Mouse (Mus musculus): ENCODE results near the gene Iglon5. TPM values are rescaled to one million over a fixed set of nuclear protein-coding genes. Genes with fewer than 3 reads are reported as not detected.

The Iglon5 gene
- polyA plus RNA-seq, 1 experiment from 2014 or later, result 0.72 TPM

DNA sequence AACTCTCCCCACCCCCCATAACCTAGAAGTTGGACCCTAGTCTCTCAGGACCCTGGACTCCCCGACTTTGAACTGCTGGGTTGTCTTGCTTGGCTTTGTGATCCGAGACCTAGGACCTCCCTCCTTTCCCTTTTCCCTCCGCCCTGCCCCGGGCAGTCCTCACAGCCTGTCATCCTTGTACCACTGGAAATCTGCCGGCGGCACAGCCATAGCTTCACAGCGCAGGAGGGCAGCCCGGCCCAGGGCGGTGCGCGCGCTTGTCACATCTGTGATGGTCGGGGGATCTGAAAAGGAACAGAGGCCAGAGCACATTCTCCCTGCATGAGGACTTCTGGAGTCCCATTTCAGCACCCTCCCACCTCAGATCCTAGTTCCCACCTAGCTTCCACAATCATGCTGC is 13.5 kb downstream of the Iglon5 start:
- H3K4me2 ChIP-seq (ENCODE audit: low read length), result no peak overlapping the region
- H3K4me1 ChIP-seq (replicated peaks; ENCODE audit: control insufficient read depth, insufficient read depth, low read length), result no peaks in the 10 kb centered on the region
- H3K9me3 ChIP-seq (ENCODE audit: control insufficient read depth, low read length), result no peaks in the 10 kb centered on the region
- no peak for ATAC-seq (replicated peaks; ENCODE audit: low FRiP score, low TSS enrichment, low read depth)
- no peak for DNase-seq (ENCODE audit: low spot score)
- no peak overlapping the region for H3K4me3 ChIP-seq (ENCODE audit: low read depth, low read length)
- WGBS, result 5% methylated on average over 13 of the region's 13 CpGs
- peaks cover 42% of the 10 kb centered on the region for H3K27me3 ChIP-seq (replicated peaks; ENCODE audit: control insufficient read depth, insufficient read depth, low read length)
- H3K27ac ChIP-seq (ENCODE audit: low read depth), result no peak overlapping the region
- H3K9ac ChIP-seq (ENCODE audit: low read length), result no peak overlapping the region
- no peaks in the 10 kb centered on the region for H3K36me3 ChIP-seq (ENCODE audit: control insufficient read depth, insufficient read depth, low read length)

DNA sequence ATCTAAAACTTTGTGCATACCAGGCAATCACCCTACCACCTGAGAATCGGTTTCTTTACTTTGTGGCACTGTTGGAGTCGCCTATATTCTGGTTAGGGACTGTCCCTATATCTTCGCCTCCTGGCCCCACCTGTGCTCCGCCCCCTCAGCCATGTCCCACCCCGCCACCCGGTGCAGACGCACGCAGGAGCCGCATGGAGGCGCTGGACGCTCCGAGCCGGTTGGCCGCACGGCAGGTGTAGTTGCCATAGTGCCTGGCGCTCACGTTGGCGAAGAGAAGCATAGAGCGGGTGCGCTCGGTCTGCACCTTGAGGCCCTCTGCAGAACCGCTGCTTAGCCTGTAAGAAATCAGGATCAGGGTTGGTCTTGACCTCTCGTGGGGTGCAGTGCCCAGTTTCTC is 14.2 kb downstream of the Iglon5 start:
- ATAC-seq (replicated peaks; ENCODE audit: low FRiP score, low TSS enrichment, low read depth), result 0 out of 2 replicates have a peak, but pooled peaks have one; percentile 24
- H3K9me3 ChIP-seq (ENCODE audit: control insufficient read depth, low read length), result no peaks in the 10 kb centered on the region
- H3K9ac ChIP-seq (ENCODE audit: low read length), result no peak overlapping the region
- no peak for DNase-seq (ENCODE audit: low spot score)
- 14% methylated on average over 23 of the region's 23 CpGs for WGBS
- H3K27me3 ChIP-seq (replicated peaks; ENCODE audit: control insufficient read depth, insufficient read depth, low read length), result peaks cover 42% of the 10 kb centered on the region
- no peaks in the 10 kb centered on the region for H3K4me1 ChIP-seq (replicated peaks; ENCODE audit: control insufficient read depth, insufficient read depth, low read length)
- H3K36me3 ChIP-seq (ENCODE audit: control insufficient read depth, insufficient read depth, low read length), result no peaks in the 10 kb centered on the region
- no peak overlapping the region for H3K4me3 ChIP-seq (ENCODE audit: low read depth, low read length)
- H3K4me2 ChIP-seq (ENCODE audit: low read length), result no peak overlapping the region
- H3K27ac ChIP-seq (ENCODE audit: low read depth), result no peak overlapping the region

DNA sequence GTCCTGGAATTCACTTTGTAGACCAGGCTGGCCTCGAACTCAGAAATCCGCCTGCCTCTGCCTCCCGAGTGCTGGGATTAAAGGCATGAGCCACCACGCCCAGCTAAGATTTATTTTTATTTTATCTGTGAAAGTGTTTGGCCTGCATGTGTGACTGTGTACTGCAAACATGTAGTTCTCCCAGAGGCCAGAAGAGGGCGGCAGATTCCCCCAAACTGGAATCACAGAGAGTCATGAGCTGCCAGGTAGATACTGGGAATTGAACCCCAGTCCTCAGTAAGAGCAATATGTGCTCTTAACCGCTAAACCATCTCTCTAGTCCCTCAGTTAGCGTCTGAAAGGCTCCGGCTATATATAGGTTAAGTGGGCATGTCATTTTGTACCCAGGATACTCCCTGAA is 19.5 kb downstream of the Iglon5 start:
- no peak for ATAC-seq (replicated peaks; ENCODE audit: low FRiP score, low TSS enrichment, low read depth)
- Histone ChIP-seq H3K4me2 (ENCODE audit: low read length) (no peak overlapping the region), H3K9ac (ENCODE audit: low read length) (no peak overlapping the region), H3K4me3 (ENCODE audit: low read depth, low read length) (no peak overlapping the region), H3K36me3 (ENCODE audit: control insufficient read depth, insufficient read depth, low read length) (no peaks in the 10 kb centered on the region), H3K9me3 (ENCODE audit: control insufficient read depth, low read length) (no peaks in the 10 kb centered on the region), H3K27ac (ENCODE audit: low read depth) (no peak overlapping the region), H3K4me1 (replicated peaks; ENCODE audit: control insufficient read depth, insufficient read depth, low read length) (no peaks in the 10 kb centered on the region), H3K27me3 (replicated peaks; ENCODE audit: control insufficient read depth, insufficient read depth, low read length) (peaks cover 9% of the 10 kb centered on the region; the same call in 1 of the 2 replicates)
- peak; percentile 69 for DNase-seq (ENCODE audit: low spot score)
- WGBS, result 43% methylated on average over 8 of the region's 8 CpGs

DNA sequence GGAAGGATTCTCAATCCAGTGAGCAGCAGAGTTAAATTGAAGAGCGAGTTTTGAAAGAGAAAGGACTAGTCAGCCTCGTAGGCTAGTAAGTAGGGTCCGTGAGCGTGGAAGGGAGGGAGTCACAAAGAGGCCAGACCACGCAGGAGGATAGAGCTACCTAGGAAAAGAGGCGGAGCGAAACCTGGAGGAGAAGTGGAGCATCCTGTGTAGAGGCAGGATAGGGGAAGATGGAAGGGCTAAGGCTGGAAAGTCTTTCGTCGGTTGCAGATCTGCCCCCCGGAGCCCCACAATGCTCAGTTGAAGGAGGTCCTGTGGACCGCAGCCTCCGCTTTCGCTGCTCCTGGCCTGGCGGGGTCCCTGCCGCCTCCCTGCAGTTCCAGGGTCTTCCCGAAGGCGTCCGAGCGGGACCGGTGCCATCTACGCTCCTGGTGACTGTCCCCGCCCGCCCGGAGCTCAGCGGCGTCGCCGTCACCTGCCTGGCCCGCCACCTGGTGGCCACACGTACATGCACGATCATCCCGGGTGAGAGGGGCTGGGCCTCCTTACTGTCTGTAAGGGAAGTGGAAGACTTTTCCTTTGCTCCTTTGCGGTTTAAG is 23.7 kb downstream of the Iglon5 start:
- H3K36me3 ChIP-seq (ENCODE audit: control insufficient read depth, insufficient read depth, low read length), result no peaks in the 10 kb centered on the region
- H3K9me3 ChIP-seq (ENCODE audit: control insufficient read depth, low read length), result no peaks in the 10 kb centered on the region
- peak; percentile 89 for DNase-seq (ENCODE audit: low spot score)
- peaks cover 4% of the 10 kb centered on the region; the same call in 1 of the 2 replicates for H3K4me1 ChIP-seq (replicated peaks; ENCODE audit: control insufficient read depth, insufficient read depth, low read length)
- peak overlapping the region; percentile 39 for H3K4me3 ChIP-seq (ENCODE audit: low read depth, low read length)
- peak overlapping the region; percentile 37 for H3K9ac ChIP-seq (ENCODE audit: low read length)
- H3K27me3 ChIP-seq (replicated peaks; ENCODE audit: control insufficient read depth, insufficient read depth, low read length), result no peaks in the 10 kb centered on the region
- WGBS, result 1% methylated on average over 32 of the region's 33 CpGs
- ATAC-seq (replicated peaks; ENCODE audit: low FRiP score, low TSS enrichment, low read depth), result peak; percentile 64
- H3K4me2 ChIP-seq (ENCODE audit: low read length), result peak overlapping the region; percentile 91
- H3K27ac ChIP-seq (ENCODE audit: low read depth), result peak overlapping the region; percentile 11; the same call in 1 of the 2 replicates

DNA sequence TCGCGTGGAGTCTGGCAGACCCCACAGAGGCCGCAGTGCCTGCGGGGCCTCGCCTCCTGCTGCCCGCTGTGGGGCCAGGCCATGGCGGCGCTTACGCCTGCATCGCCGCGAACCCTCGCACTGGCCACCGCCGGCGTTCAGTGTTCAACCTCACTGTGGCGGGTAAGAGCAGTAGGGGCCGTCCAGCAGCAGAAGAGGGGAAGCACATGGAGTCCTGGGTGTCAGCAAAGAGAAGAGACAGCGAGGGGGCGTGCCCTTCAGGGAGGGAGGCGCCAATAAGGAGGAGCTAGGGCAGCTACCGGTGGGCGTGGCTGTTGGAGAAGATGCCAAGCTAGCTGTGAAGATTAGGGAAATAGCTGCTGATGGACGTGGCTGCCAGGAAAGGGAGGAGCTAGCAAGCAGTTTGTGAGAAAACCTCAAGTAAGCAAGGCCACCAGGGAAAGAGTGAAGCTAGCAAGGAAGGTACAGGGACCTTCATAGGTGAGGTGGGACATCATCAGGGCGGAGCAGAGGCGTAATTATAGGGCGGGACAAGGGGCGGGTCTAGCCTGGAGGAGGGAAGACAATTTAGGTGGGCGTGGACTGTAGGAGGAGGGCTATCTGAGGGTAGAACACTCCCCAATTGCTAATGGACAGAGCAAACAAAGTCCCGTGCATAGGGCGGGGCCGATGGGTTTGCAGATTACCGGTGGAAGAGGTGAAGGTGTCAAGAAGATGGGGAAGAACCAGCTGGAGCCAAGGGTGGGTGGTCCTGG is 24.4 kb downstream of the Iglon5 start:
- H3K9ac ChIP-seq (ENCODE audit: low read length), result peak overlapping the region; percentile 42
- no peaks in the 10 kb centered on the region for H3K27me3 ChIP-seq (replicated peaks; ENCODE audit: control insufficient read depth, insufficient read depth, low read length)
- peak overlapping the region; percentile 11; the same call in 1 of the 2 replicates for H3K27ac ChIP-seq (ENCODE audit: low read depth)
- under 1% methylated on average over 33 of the region's 33 CpGs for WGBS
- ATAC-seq (replicated peaks; ENCODE audit: low FRiP score, low TSS enrichment, low read depth) (peak; percentile 86), DNase-seq (ENCODE audit: low spot score) (peak; percentile 93)
- H3K4me3 ChIP-seq (ENCODE audit: low read depth, low read length), result peak overlapping the region; percentile 39
- H3K9me3 ChIP-seq (ENCODE audit: control insufficient read depth, low read length), result no peaks in the 10 kb centered on the region
- no peaks in the 10 kb centered on the region for H3K36me3 ChIP-seq (ENCODE audit: control insufficient read depth, insufficient read depth, low read length)
- H3K4me1 ChIP-seq (replicated peaks; ENCODE audit: control insufficient read depth, insufficient read depth, low read length), result peaks cover 4% of the 10 kb centered on the region; the same call in 1 of the 2 replicates
- H3K4me2 ChIP-seq (ENCODE audit: low read length), result peak overlapping the region; percentile 91

DNA sequence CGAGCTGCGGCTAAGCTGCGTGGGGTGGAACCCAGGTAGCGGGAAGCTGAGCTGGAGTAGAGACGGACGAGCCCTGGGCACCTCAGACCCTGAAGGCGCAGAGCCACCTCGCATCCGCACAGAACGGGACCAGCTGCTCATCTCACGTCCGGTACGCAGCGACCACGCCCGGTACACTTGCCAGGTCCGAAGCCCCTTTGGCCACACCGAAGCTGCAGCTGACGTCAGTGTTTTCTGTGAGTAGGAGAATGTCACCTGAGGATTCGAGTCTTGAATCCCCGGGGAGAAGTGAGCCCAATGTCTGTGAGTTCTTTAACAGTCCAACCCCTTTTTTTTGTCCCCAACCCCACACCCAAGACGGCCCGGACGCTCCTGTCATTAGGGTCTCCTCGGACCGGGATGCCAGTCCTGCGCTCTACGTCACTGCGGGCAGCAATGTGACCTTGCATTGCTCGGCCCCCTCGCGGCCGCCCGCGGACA is 25.0 kb downstream of the Iglon5 start:
- Histone ChIP-seq H3K36me3 (ENCODE audit: control insufficient read depth, insufficient read depth, low read length) (no peaks in the 10 kb centered on the region), H3K27ac (ENCODE audit: low read depth) (no peak overlapping the region), H3K4me3 (ENCODE audit: low read depth, low read length) (peak overlapping the region; percentile 39), H3K9me3 (ENCODE audit: control insufficient read depth, low read length) (no peaks in the 10 kb centered on the region), H3K9ac (ENCODE audit: low read length) (peak overlapping the region; percentile 42; the same call in 1 of the 2 replicates), H3K4me1 (replicated peaks; ENCODE audit: control insufficient read depth, insufficient read depth, low read length) (peaks cover 5% of the 10 kb centered on the region; the same call in 1 of the 2 replicates), H3K27me3 (replicated peaks; ENCODE audit: control insufficient read depth, insufficient read depth, low read length) (no peaks in the 10 kb centered on the region), H3K4me2 (ENCODE audit: low read length) (peak overlapping the region; percentile 91)
- 5% methylated on average over 35 of the region's 35 CpGs for WGBS
- ATAC-seq (replicated peaks; ENCODE audit: low FRiP score, low TSS enrichment, low read depth) (peak; percentile 65), DNase-seq (ENCODE audit: low spot score) (no peak)

DNA sequence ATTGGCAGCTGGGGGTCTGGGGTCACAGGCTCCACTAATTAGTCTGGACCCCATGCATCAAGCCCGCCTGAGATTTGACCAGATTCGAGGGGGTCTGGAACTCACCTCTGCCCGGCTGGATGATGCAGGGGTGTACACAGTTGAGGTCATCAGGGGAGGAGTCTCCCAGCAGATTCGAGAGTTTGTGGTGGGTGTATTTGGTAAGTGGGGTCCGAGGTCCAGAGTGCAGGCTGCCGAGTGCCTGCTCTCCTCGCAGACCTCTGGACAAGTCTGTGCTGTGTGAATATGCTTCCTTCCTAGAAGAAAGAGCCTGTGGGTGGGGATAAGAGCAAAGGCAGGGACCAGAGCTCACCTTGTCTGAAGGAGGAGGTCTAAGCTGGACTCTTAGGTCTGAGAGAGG is 25.9 kb downstream of the Iglon5 start:
- H3K27me3 ChIP-seq (replicated peaks; ENCODE audit: control insufficient read depth, insufficient read depth, low read length), result no peaks in the 10 kb centered on the region

DNA sequence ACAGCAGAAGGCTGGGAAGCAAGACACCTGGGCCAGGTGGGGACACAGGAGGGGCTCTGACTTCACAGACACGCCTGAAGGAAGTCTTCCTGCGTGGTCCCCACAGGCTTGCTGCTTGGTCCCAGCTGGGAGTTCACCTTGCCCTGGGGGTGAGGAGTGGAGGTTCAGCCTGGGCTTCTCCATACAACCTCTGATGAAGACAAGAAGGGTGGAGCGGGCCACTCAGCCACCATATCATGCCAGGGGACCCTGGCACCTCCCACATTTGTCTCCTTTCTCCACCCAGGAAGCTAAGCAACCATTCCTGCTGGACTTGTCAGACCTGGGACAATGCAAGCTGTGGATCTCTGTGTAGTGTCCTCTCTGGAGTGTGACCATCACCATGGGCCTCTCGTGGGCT is 27.0 kb downstream of the Iglon5 start, which contains the start of gene Vsig10l:
Vsig10l (plus strand) TSS at position 301 of the 400 bp plus-strand sequence.
- no peaks in the 10 kb centered on the region for H3K27me3 ChIP-seq (replicated peaks; ENCODE audit: control insufficient read depth, insufficient read depth, low read length)
- H3K4me2 ChIP-seq (ENCODE audit: low read length), result no peak within 1 kb of the TSS
- no peak within 1 kb of the TSS for H3K9ac ChIP-seq (ENCODE audit: low read length)
- DNase-seq (ENCODE audit: low spot score), result no peak
- no peak within 1 kb of the TSS for H3K27ac ChIP-seq (ENCODE audit: low read depth)
- no peaks in the 10 kb centered on the region for H3K9me3 ChIP-seq (ENCODE audit: control insufficient read depth, low read length)
- H3K4me1 ChIP-seq (replicated peaks; ENCODE audit: control insufficient read depth, insufficient read depth, low read length), result peaks cover 7% of the 10 kb centered on the region; the same call in 1 of the 2 replicates
- peaks cover under 1% of the 10 kb centered on the region; the same call in 1 of the 2 replicates for H3K36me3 ChIP-seq (ENCODE audit: control insufficient read depth, insufficient read depth, low read length)
- no peak within 1 kb of the TSS for H3K4me3 ChIP-seq (ENCODE audit: low read depth, low read length)
- no peak for ATAC-seq (replicated peaks; ENCODE audit: low FRiP score, low TSS enrichment, low read depth)
- 61% methylated on average over 4 of the region's 4 CpGs for WGBS

More for the DNA sequence above, 25.9 kb downstream of the Iglon5 start:
- Histone ChIP-seq H3K27ac (ENCODE audit: low read depth) (no peak overlapping the region), H3K9me3 (ENCODE audit: control insufficient read depth, low read length) (no peaks in the 10 kb centered on the region), H3K4me2 (ENCODE audit: low read length) (no peak overlapping the region), H3K4me1 (replicated peaks; ENCODE audit: control insufficient read depth, insufficient read depth, low read length) (peaks cover 7% of the 10 kb centered on the region; the same call in 1 of the 2 replicates), H3K36me3 (ENCODE audit: control insufficient read depth, insufficient read depth, low read length) (no peaks in the 10 kb centered on the region), H3K4me3 (ENCODE audit: low read depth, low read length) (no peak overlapping the region), H3K9ac (ENCODE audit: low read length) (no peak overlapping the region)
- 74% methylated on average over 7 of the region's 7 CpGs for WGBS
- ATAC-seq (replicated peaks; ENCODE audit: low FRiP score, low TSS enrichment, low read depth) (no peak), DNase-seq (ENCODE audit: low spot score) (no peak)

Measured in intestine, embryonic 14.5 days (tissue).